Mouse (Mus musculus): ENCODE measurements around the gene Ugt1a8. TPM values are rescaled to one million over a fixed set of nuclear protein-coding genes. Genes with fewer than 3 reads are reported as not detected.
"Not testable (repeated sequence)": the region's sequence is repeated elsewhere in the genome, so short reads cannot be mapped to it uniquely, and the experiment has no call there.

The Ugt1a8 gene
- polyA plus RNA-seq, 1 experiment from 2014 or later = not detected

- H3K36me3 ChIP-seq (replicated peaks) = no peaks in the 10 kb centered on the region
These were observed 50.5 kb downstream of the Ugt1a8 start for GRCm38 (mm10) chr1:88138145-88138544.

GRCm38 (mm10) chr1:88140492-88140891 is 52.9 kb downstream of the Ugt1a8 start:
- H3K36me3 ChIP-seq (replicated peaks); H3K27me3 ChIP-seq; H3K9ac ChIP-seq; H3K9me3 ChIP-seq (replicated peaks); H3K27ac ChIP-seq (replicated peaks); H3K4me2 ChIP-seq; H3K4me3 ChIP-seq (replicated peaks): not testable (repeated sequence)
- WGBS (ENCODE audit: insufficient replicate concordance) = 24% methylated on average over 1 of the region's 1 CpGs
- 0 out of 2 replicates have a peak, but pooled peaks cover 12% of the 10 kb centered on the region for H3K4me1 ChIP-seq (replicated peaks)
- ATAC-seq (ENCODE audit: insufficient read depth) = peak; percentile 94

More at GRCm38 (mm10) chr1:88138145-88138544, 50.5 kb downstream of the Ugt1a8 start:
- Histone ChIP-seq H3K27me3 (no peaks in the 10 kb centered on the region), H3K4me1 (replicated peaks) (peaks cover 18% of the 10 kb centered on the region; the same call in 1 of the 2 replicates), H3K9me3 (replicated peaks) (no peaks in the 10 kb centered on the region), H3K27ac (replicated peaks) (no peak overlapping the region), H3K9ac (no peak overlapping the region), H3K4me3 (replicated peaks) (no peak overlapping the region), H3K4me2 (no peak overlapping the region)
- WGBS (ENCODE audit: insufficient replicate concordance) = 64% methylated on average over 1 of the region's 1 CpGs
- no peak for ATAC-seq (ENCODE audit: insufficient read depth)

- H3K4me2 ChIP-seq; ATAC-seq (ENCODE audit: insufficient read depth); H3K9ac ChIP-seq; H3K36me3 ChIP-seq (replicated peaks); H3K27ac ChIP-seq (replicated peaks); H3K4me3 ChIP-seq (replicated peaks); H3K4me1 ChIP-seq (replicated peaks); H3K27me3 ChIP-seq; H3K9me3 ChIP-seq (replicated peaks): not testable (repeated sequence)
- 4% methylated on average over 5 of the region's 5 CpGs for WGBS (ENCODE audit: insufficient replicate concordance)
These were observed 56.5 kb downstream of the Ugt1a8 start for GRCm38 (mm10) chr1:88143966-88144675.

GRCm38 (mm10) chr1:88145278-88145677 is 57.7 kb downstream of the Ugt1a8 start:
- 53% methylated on average over 2 of the region's 2 CpGs for WGBS (ENCODE audit: insufficient replicate concordance)
- not testable (repeated sequence) for H3K27ac ChIP-seq (replicated peaks); ATAC-seq (ENCODE audit: insufficient read depth); H3K27me3 ChIP-seq; H3K9me3 ChIP-seq (replicated peaks); H3K4me3 ChIP-seq (replicated peaks); H3K36me3 ChIP-seq (replicated peaks); H3K9ac ChIP-seq; H3K4me1 ChIP-seq (replicated peaks); H3K4me2 ChIP-seq

GRCm38 (mm10) chr1:88150133-88150532 is 62.5 kb downstream of the Ugt1a8 start:
- not testable (repeated sequence) for H3K4me2 ChIP-seq; H3K27me3 ChIP-seq; H3K4me1 ChIP-seq (replicated peaks); H3K4me3 ChIP-seq (replicated peaks); ATAC-seq (ENCODE audit: insufficient read depth); H3K9ac ChIP-seq; H3K9me3 ChIP-seq (replicated peaks); H3K27ac ChIP-seq (replicated peaks); H3K36me3 ChIP-seq (replicated peaks)
- 74% methylated on average over 2 of the region's 2 CpGs for WGBS (ENCODE audit: insufficient replicate concordance)

- Histone ChIP-seq H3K9ac (no peak overlapping the region), H3K9me3 (replicated peaks) (no peaks in the 10 kb centered on the region), H3K36me3 (replicated peaks) (no peaks in the 10 kb centered on the region), H3K27me3 (no peaks in the 10 kb centered on the region), H3K4me1 (replicated peaks) (no peaks in the 10 kb centered on the region), H3K27ac (replicated peaks) (no peak overlapping the region), H3K4me2 (no peak overlapping the region), H3K4me3 (replicated peaks) (no peak overlapping the region)
- ATAC-seq (ENCODE audit: insufficient read depth) = no peak
- WGBS (ENCODE audit: insufficient replicate concordance) = 47% methylated on average over 2 of the region's 2 CpGs
These were observed 70.8 kb downstream of the Ugt1a8 start for GRCm38 (mm10) chr1:88158430-88158829.

- Histone ChIP-seq H3K4me1 (replicated peaks) (no peaks in the 10 kb centered on the region), H3K9ac (no peak within 1 kb of the TSS)
These were observed 78.1 kb downstream of the Ugt1a8 start, which contains the start of gene Ugt1a5 for GRCm38 (mm10) chr1:88165711-88166110. Ugt1a5 (plus strand) TSS chr1:88166012.

GRCm38 (mm10) chr1:88172190-88172589 is 84.6 kb downstream of the Ugt1a8 start:
- not testable (repeated sequence) for H3K27ac ChIP-seq (replicated peaks); H3K27me3 ChIP-seq; H3K4me2 ChIP-seq; H3K9me3 ChIP-seq (replicated peaks); H3K9ac ChIP-seq; H3K4me3 ChIP-seq (replicated peaks); H3K36me3 ChIP-seq (replicated peaks); H3K4me1 ChIP-seq (replicated peaks); ATAC-seq (ENCODE audit: insufficient read depth)
- WGBS (ENCODE audit: insufficient replicate concordance) = 72% methylated on average over 6 of the region's 7 CpGs

More at GRCm38 (mm10) chr1:88165711-88166110, 78.1 kb downstream of the Ugt1a8 start, which contains the start of gene Ugt1a5:
- Histone ChIP-seq H3K27ac (replicated peaks) (no peak within 1 kb of the TSS), H3K4me3 (replicated peaks) (no peak within 1 kb of the TSS), H3K36me3 (replicated peaks) (no peaks in the 10 kb centered on the region), H3K9me3 (replicated peaks) (no peaks in the 10 kb centered on the region), H3K4me2 (no peak within 1 kb of the TSS), H3K27me3 (no peaks in the 10 kb centered on the region)
- 70% methylated on average over 5 of the region's 5 CpGs for WGBS (ENCODE audit: insufficient replicate concordance)
- no peak for ATAC-seq (ENCODE audit: insufficient read depth)

- no peaks in the 10 kb centered on the region for H3K27me3 ChIP-seq
- no peak overlapping the region for H3K4me3 ChIP-seq (replicated peaks)
- no peak overlapping the region for H3K4me2 ChIP-seq
- H3K27ac ChIP-seq (replicated peaks) = no peak overlapping the region
- no peak for ATAC-seq (ENCODE audit: insufficient read depth)
- H3K36me3 ChIP-seq (replicated peaks) = peaks cover 12% of the 10 kb centered on the region; the same call in 1 of the 2 replicates
- H3K9ac ChIP-seq = no peak overlapping the region
- WGBS (ENCODE audit: insufficient replicate concordance) = 63% methylated on average over 1 of the region's 1 CpGs
- no peaks in the 10 kb centered on the region for H3K4me1 ChIP-seq (replicated peaks)
- peaks cover 8% of the 10 kb centered on the region for H3K9me3 ChIP-seq (replicated peaks)
These were observed 92.0 kb downstream of the Ugt1a8 start for GRCm38 (mm10) chr1:88179657-88180056.

GRCm38 (mm10) chr1:88186325-88186935 is 98.8 kb downstream of the Ugt1a8 start:
- Histone ChIP-seq H3K9me3 (replicated peaks) (no peaks in the 10 kb centered on the region), H3K4me2 (no peak overlapping the region), H3K9ac (no peak overlapping the region), H3K27ac (replicated peaks) (no peak overlapping the region), H3K4me1 (replicated peaks) (no peaks in the 10 kb centered on the region), H3K4me3 (replicated peaks) (no peak overlapping the region), H3K36me3 (replicated peaks) (no peaks in the 10 kb centered on the region; the same call in 1 of the 2 replicates), H3K27me3 (no peaks in the 10 kb centered on the region)
- 69% methylated on average over 5 of the region's 5 CpGs for WGBS (ENCODE audit: insufficient replicate concordance)
- ATAC-seq (ENCODE audit: insufficient read depth) = no peak

- WGBS (ENCODE audit: insufficient replicate concordance) = 62% methylated on average over 3 of the region's 3 CpGs
- ATAC-seq (ENCODE audit: insufficient read depth) = no peak
These were observed 104.5 kb downstream of the Ugt1a8 start for GRCm38 (mm10) chr1:88192136-88192535.

More at GRCm38 (mm10) chr1:88192136-88192535, 104.5 kb downstream of the Ugt1a8 start:
- H3K9ac ChIP-seq = no peak overlapping the region
- H3K4me2 ChIP-seq = no peak overlapping the region
- H3K27ac ChIP-seq (replicated peaks) = no peak overlapping the region
- H3K4me3 ChIP-seq (replicated peaks) = no peak overlapping the region
- H3K36me3 ChIP-seq (replicated peaks) = no peaks in the 10 kb centered on the region
- no peaks in the 10 kb centered on the region for H3K9me3 ChIP-seq (replicated peaks)
- H3K4me1 ChIP-seq (replicated peaks) = no peaks in the 10 kb centered on the region
- H3K27me3 ChIP-seq = peaks cover 5% of the 10 kb centered on the region; the same call in 1 of the 2 replicates
